Mouse (Mus musculus): Measurements from ENCODE around the gene Xkrx.

DNA sequence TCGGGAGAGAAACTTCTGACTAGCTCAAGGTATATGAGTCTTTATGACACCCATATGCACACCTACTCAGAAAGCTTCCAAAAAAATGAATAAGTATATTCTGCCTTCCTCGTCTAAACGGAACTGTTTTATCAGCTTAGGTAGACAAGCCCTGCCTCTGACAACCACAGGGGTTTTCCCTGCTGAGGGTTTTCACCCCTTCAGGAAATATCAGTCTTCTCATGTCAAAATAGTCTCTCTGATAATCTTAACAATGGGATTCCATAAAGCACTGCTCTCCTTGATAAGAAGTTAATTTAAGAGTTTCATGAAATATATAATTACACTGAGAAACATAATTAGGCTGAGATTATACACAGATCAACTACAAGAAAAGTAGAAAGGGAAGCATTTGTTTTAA is 50.1 kb downstream of the Xkrx start:
- no peak for TF ChIP-seq CTCF (IDR thresholded peaks at IDR 0.05; ENCODE audit: low read depth, low read length)
- no peak for TF ChIP-seq POLR2A (IDR thresholded peaks at IDR 0.05; ENCODE audit: insufficient read depth, low read length)
